Mouse (Mus musculus): ENCODE data around the gene Med8. TPM values are rescaled to one million over a fixed set of nuclear protein-coding genes. Genes with fewer than 3 reads are reported as not detected.

Gene Med8
- polyA plus RNA-seq, 1 experiment from 2014 or later: 95.8 TPM

DNA sequence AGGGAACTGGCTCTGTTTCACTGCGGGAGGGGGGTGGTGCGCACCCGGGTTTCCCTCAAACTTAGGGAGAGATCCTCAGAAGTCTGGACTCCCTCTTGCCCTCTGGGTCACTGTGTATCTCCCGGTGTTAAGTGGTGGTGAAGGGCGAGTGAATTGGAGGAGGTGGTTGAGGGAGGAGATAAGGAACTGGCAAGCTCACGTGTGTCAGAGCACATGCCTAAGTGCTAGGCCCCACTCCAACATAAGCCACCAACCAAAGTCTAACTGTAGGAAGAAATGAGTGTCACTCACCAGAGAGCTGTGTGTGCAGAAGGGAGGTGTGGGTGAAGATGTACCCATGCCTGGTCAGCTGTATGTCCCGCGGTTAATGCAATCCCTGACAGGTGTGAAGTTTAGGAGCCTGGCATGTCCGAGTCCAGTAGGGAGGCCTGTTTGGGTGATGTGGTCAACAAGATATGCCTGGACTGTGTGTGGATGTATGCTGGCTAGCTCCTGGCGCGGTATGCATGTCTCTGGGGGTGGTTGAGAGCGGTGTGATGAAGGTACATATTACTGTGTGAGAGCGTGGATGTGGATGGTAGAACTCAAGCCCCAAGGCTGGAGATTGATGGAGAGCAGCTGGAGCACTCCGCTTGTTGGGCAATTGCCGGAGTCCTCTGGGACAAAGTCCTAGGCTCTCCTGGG lies 19.5 kb downstream of the Med8 start:
- peaks cover 24% of the 10 kb centered on the region; the same call in 1 of the 2 replicates for H3K4me1 ChIP-seq (ENCODE audit: insufficient read depth, low read depth, low read length)
- peak overlapping the region; percentile 80 for H3K9ac ChIP-seq (replicated peaks; ENCODE audit: low read depth)
- peaks cover 12% of the 10 kb centered on the region; the same call in 1 of the 2 replicates for H3K36me3 ChIP-seq (ENCODE audit: insufficient read depth, low read length)
- peak overlapping the region; percentile 71 for H3K4me3 ChIP-seq (ENCODE audit: low read depth, low read length)
- H3K27ac ChIP-seq (ENCODE audit: low read length): peak overlapping the region; percentile 96
- H3K4me2 ChIP-seq (replicated peaks; ENCODE audit: low read depth, low read length): peak overlapping the region; percentile 83
- TF ChIP-seq EP300 (IDR thresholded peaks at IDR 0.05) (peak; percentile 29; the same call in 1 of the 2 replicates), CTCF (IDR thresholded peaks at IDR 0.05) (no peak)
- H3K9me3 ChIP-seq (ENCODE audit: low read length): no peaks in the 10 kb centered on the region
- no peaks in the 10 kb centered on the region for H3K27me3 ChIP-seq (replicated peaks; ENCODE audit: insufficient read depth, low read length)
- DNase-seq (ENCODE audit: low spot score) (peak; percentile 82), ATAC-seq (peak; percentile 51)
- WGBS: 17% methylated on average over 15 of the region's 15 CpGs

DNA sequence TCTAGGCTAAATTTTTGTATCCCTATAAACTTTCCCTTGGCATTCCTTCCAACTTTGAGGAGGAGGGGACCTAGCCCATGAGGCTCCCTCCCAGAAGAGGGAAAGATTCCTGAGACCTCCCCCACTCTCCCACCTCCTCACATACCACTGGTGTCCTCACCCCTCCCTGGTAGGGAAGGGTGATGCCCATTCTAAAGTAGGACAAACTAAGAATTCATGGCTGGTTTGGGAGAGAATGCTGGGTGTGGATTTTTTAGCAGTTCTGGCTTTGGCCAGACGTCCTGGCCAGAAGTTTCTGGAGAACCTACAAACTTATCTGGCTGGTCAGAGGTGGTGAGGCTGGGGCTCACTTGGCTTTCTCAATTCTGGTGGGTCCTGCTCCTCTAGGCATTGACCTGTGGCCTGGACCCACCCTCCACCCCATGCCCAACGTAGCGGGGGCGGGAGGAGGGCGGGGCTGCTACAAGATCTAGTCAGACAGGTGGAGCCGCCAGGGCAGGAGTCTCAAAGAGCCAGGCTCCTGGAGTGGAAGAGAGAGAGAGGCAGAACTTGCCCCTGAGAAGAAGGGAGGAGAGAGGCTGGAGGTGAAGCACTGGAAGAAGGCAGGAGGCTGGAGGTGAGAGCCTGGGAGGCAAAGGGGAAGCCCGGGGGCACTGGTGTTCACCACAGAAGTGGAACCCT lies 20.2 kb downstream of the Med8 start:
- WGBS: 21% methylated on average over 7 of the region's 7 CpGs
- no peaks in the 10 kb centered on the region for H3K9me3 ChIP-seq (ENCODE audit: low read length)
- peak overlapping the region; percentile 71 for H3K4me3 ChIP-seq (ENCODE audit: low read depth, low read length)
- no peak for ATAC-seq
- H3K36me3 ChIP-seq (ENCODE audit: insufficient read depth, low read length): peaks cover 12% of the 10 kb centered on the region; the same call in 1 of the 2 replicates
- peak overlapping the region; percentile 83 for H3K4me2 ChIP-seq (replicated peaks; ENCODE audit: low read depth, low read length)
- peak overlapping the region; percentile 96 for H3K27ac ChIP-seq (ENCODE audit: low read length)
- TF ChIP-seq EP300 (IDR thresholded peaks at IDR 0.05): no peak
- peak overlapping the region; percentile 19; the same call in 1 of the 2 replicates for H3K9ac ChIP-seq (replicated peaks; ENCODE audit: low read depth)
- peak; percentile 55 for DNase-seq (ENCODE audit: low spot score)
- peaks cover 24% of the 10 kb centered on the region; the same call in 1 of the 2 replicates for H3K4me1 ChIP-seq (ENCODE audit: insufficient read depth, low read depth, low read length)
- no peaks in the 10 kb centered on the region for H3K27me3 ChIP-seq (replicated peaks; ENCODE audit: insufficient read depth, low read length)

DNA sequence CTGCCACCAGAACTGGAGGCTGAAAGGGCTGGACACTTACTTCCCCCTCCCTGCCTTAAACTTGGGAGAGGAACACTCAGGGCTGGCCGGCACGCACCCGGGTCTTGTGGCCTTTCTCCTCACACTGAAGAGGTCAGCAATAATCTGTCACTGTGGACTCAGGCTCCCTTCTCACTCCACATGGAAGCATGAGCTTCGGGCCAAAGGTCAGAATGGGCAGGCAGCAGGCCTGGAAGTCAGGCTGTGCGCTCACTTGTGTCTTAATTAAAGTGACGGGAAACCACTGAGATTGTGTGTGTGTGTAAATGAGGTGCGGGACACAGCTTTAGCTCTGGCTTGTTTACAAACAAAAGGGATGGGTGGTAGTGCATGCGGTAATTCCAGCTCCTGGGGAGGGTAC lies 23.2 kb downstream of the Med8 start:
- 70% methylated on average over 8 of the region's 8 CpGs for WGBS
- DNase-seq (ENCODE audit: low spot score): no peak
- H3K27me3 ChIP-seq (replicated peaks; ENCODE audit: insufficient read depth, low read length): no peaks in the 10 kb centered on the region
- no peak overlapping the region for H3K9ac ChIP-seq (replicated peaks; ENCODE audit: low read depth)
- no peaks in the 10 kb centered on the region for H3K9me3 ChIP-seq (ENCODE audit: low read length)
- H3K4me3 ChIP-seq (ENCODE audit: low read depth, low read length): no peak overlapping the region
- H3K36me3 ChIP-seq (ENCODE audit: insufficient read depth, low read length): peaks cover 12% of the 10 kb centered on the region; the same call in 1 of the 2 replicates
- TF ChIP-seq CTCF (IDR thresholded peaks at IDR 0.05) (no peak), EP300 (IDR thresholded peaks at IDR 0.05) (no peak)
- ATAC-seq: no peak
- H3K4me2 ChIP-seq (replicated peaks; ENCODE audit: low read depth, low read length): no peak overlapping the region
- no peak overlapping the region for H3K27ac ChIP-seq (ENCODE audit: low read length)
- peaks cover 29% of the 10 kb centered on the region for H3K4me1 ChIP-seq (ENCODE audit: insufficient read depth, low read depth, low read length)

- TF ChIP-seq EP300 (IDR thresholded peaks at IDR 0.05) (no peak), CTCF (IDR thresholded peaks at IDR 0.05) (peak; percentile 27)
- Histone ChIP-seq H3K9ac (replicated peaks; ENCODE audit: low read depth) (peak within 1 kb of the TSS; percentile 43), H3K27ac (ENCODE audit: low read length) (peak within 1 kb of the TSS; percentile 71), H3K9me3 (ENCODE audit: low read length) (no peaks in the 10 kb centered on the region), H3K4me3 (ENCODE audit: low read depth, low read length) (peak within 1 kb of the TSS; percentile 43), H3K36me3 (ENCODE audit: insufficient read depth, low read length) (0 out of 2 replicates have a peak, but pooled peaks cover 4% of the 10 kb centered on the region), H3K27me3 (replicated peaks; ENCODE audit: insufficient read depth, low read length) (no peaks in the 10 kb centered on the region), H3K4me1 (ENCODE audit: insufficient read depth, low read depth, low read length) (peaks cover 10% of the 10 kb centered on the region), H3K4me2 (replicated peaks; ENCODE audit: low read depth, low read length) (peak within 1 kb of the TSS; percentile 86)
- ATAC-seq (peak; percentile 99), DNase-seq (ENCODE audit: low spot score) (peak; percentile 98)
- WGBS: under 1% methylated on average over 67 of the region's 67 CpGs
Measured at GRCm38 (mm10) chr4:118436820-118437603, 27.9 kb downstream of the Med8 start, which contains the start of gene Cdc20. Cdc20 (minus strand) TSS chr4:118437352.

- H3K9me3 ChIP-seq (ENCODE audit: low read length): no peaks in the 10 kb centered on the region
- DNase-seq (ENCODE audit: low spot score): peak; percentile 70
Measured at GRCm38 (mm10) chr4:118437829-118438253, 28.7 kb downstream of the Med8 start.

More at GRCm38 (mm10) chr4:118437829-118438253, 28.7 kb downstream of the Med8 start:
- no peak for TF ChIP-seq CTCF (IDR thresholded peaks at IDR 0.05)
- TF ChIP-seq EP300 (IDR thresholded peaks at IDR 0.05): no peak
- Histone ChIP-seq H3K9ac (replicated peaks; ENCODE audit: low read depth) (peak overlapping the region; percentile 43), H3K27ac (ENCODE audit: low read length) (peak overlapping the region; percentile 71), H3K27me3 (replicated peaks; ENCODE audit: insufficient read depth, low read length) (no peaks in the 10 kb centered on the region), H3K4me3 (ENCODE audit: low read depth, low read length) (peak overlapping the region; percentile 43), H3K4me2 (replicated peaks; ENCODE audit: low read depth, low read length) (peak overlapping the region; percentile 86), H3K4me1 (ENCODE audit: insufficient read depth, low read depth, low read length) (peaks cover 10% of the 10 kb centered on the region), H3K36me3 (ENCODE audit: insufficient read depth, low read length) (0 out of 2 replicates have a peak, but pooled peaks cover 3% of the 10 kb centered on the region)
- ATAC-seq: peak; percentile 34
- WGBS: 5% methylated on average over 12 of the region's 12 CpGs

All from lung, postnatal 0 days (tissue).